Mouse (Mus musculus) lung, embryonic 16.5 days (tissue): Measurements from ENCODE around the gene Pxmp4. TPM values are rescaled to one million over a fixed set of nuclear protein-coding genes. Genes with fewer than 3 reads are reported as not detected.

Source experiments
- ATAC-seq: fragments of 200-750 bp; cut with Nextera tagmentation; 2 replicates; pipeline ENCODE4 v1.8.0; 2017; ENCODE audit warnings: low read depth, mild to moderate bottlenecking, moderate library complexity
- H3K27ac ChIP-seq: fragments of 300-500 bp; sonication (generic); 2 replicates; pipeline ENCODE4 v1.5.1; 2014; ENCODE audit warnings: mild to moderate bottlenecking, control low read depth, low read length
- H3K27me3 ChIP-seq: fragments of 300-500 bp; sonication (generic); 2 replicates; pipeline ENCODE4 v1.6.1; 2014; ENCODE audit warnings: low read depth, low read length, mixed read lengths; ENCODE audit not compliant: control insufficient read depth, insufficient read depth
- H3K36me3 ChIP-seq: fragments of 300-500 bp; sonication (generic); 2 replicates; pipeline ENCODE4 v1.6.1; 2014; ENCODE audit warnings: low read length; ENCODE audit not compliant: control insufficient read depth, insufficient read depth
- H3K4me1 ChIP-seq: fragments of 300-500 bp; sonication (generic); replicated peaks from 2 replicates; pipeline ENCODE4 v1.6.1; 2014; ENCODE audit warnings: low read length, mixed read lengths; ENCODE audit not compliant: control insufficient read depth, insufficient read depth
- H3K4me2 ChIP-seq: fragments of 300-500 bp; sonication (generic); 2 replicates; pipeline ENCODE4 v1.6.1; 2014; ENCODE audit warnings: low read depth, low read length, control low read depth
- H3K4me3 ChIP-seq: fragments of 300-500 bp; sonication (generic); 2 replicates; pipeline ENCODE4 v1.5.1; 2014; ENCODE audit warnings: mild to moderate bottlenecking, low read length, control low read depth
- H3K9ac ChIP-seq: fragments of 300-500 bp; sonication (generic); 2 replicates; pipeline ENCODE4 v1.6.1; 2014; ENCODE audit warnings: low read length, control low read depth
- H3K9me3 ChIP-seq: fragments of 300-500 bp; sonication (generic); 2 replicates; pipeline ENCODE4 v1.6.1; 2016; ENCODE audit warnings: low read length; ENCODE audit not compliant: control insufficient read depth
- WGBS: fragments of 180-500 bp; shearing (Covaris S2); extraction: QIAGEN DNeasy Blood & Tissue Kit; methylation state at CpG from one replicate; pipeline ENCODE4 v1.1.7; 2014; 5-methylcytosine and 5-hydroxymethylcytosine counted together
- polyA plus RNA-seq: library from polyadenylated mRNA; unstranded; fragments of >200 nt; fragmentation: Nextera tagmentation; extraction: Ambion mirVana; gene quantifications from 2 replicates; pipeline ENCODE4 v1.2.1, GENCODE M21; 2015

Gene Pxmp4
- polyA plus RNA-seq, 1 experiment from 2014 or later = 31.4 TPM

DNA sequence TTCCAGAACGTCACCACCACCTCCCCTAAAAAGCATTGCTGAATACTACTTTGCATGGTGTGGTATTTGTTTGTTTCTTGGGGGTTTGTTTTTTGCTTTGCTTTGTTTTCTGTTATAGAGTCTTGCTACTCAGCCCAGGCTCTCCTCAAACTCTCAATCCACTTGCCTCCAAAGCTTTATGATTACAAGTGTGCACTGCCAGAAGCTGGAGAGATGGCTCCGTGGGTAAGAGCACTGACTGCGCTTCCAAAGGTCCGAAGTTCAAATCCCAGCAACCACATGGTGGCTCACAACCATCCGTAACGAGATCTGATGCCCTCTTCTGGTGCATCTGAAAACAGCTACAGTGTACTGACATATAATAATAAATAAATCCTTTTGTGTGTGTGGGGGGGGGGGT, 2.9 kb downstream of the Pxmp4 start:
- WGBS = 62% methylated on average over 6 of the region's 6 CpGs
- no peak overlapping the region for H3K4me2 ChIP-seq

DNA sequence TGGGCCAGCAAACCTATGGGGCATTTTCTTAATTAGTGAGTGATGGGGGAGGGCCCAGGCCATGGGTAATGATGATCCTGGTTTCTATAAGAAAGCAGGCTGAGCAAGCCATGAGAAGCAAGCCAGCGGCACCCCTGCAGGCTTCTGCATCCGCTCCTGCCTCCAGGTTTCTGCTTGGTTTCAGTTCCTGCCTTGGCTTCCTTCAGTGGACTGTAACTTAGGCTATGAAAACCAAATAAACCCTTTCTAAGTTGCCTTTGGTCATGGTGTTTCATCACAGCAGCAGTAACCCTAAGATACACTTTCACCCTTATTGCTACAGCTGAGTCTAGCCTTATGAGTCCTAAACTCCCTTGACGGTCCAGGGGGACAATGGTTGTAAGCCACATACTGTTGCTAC, 6.1 kb downstream of the Pxmp4 start:
- ATAC-seq = no peak
- H3K9ac ChIP-seq = no peak overlapping the region
- no peaks in the 10 kb centered on the region for H3K4me1 ChIP-seq
- H3K27ac ChIP-seq = no peak overlapping the region
- no peak overlapping the region for H3K4me2 ChIP-seq
- no peaks in the 10 kb centered on the region for H3K27me3 ChIP-seq
- WGBS = 85% methylated on average over 3 of the region's 3 CpGs
- no peaks in the 10 kb centered on the region for H3K9me3 ChIP-seq
- H3K4me3 ChIP-seq = no peak overlapping the region
- H3K36me3 ChIP-seq = peaks cover 6% of the 10 kb centered on the region; the same call in 1 of the 2 replicates

More for the DNA sequence above, 2.9 kb downstream of the Pxmp4 start:
- Histone ChIP-seq H3K9me3 (no peaks in the 10 kb centered on the region), H3K9ac (no peak overlapping the region), H3K27ac (no peak overlapping the region), H3K4me3 (no peak overlapping the region), H3K4me1 (peaks cover 6% of the 10 kb centered on the region; the same call in 1 of the 2 replicates), H3K27me3 (no peaks in the 10 kb centered on the region), H3K36me3 (no peaks in the 10 kb centered on the region)
- ATAC-seq = no peak

DNA sequence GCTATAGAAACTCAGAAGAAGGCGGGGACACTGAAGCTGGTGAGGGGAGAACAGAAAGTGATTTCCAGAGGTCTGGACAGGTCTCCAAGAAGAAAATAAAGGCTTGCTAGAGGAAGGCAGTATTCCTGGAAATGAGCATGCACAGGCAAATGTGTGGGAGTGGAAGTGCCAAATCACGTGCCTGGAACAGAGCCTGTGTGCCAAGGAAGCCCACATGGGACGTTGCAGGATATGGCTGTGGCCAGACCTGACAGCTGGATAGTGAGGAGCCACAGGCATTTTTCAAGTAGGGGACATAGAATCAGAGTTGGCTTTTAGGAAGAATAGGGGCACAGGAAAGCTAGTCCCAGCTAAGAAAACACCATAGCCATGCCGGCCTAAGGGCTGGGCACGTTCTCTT, 7.7 kb downstream of the Pxmp4 start:
- ATAC-seq = no peak
- WGBS = 75% methylated on average over 5 of the region's 5 CpGs

DNA sequence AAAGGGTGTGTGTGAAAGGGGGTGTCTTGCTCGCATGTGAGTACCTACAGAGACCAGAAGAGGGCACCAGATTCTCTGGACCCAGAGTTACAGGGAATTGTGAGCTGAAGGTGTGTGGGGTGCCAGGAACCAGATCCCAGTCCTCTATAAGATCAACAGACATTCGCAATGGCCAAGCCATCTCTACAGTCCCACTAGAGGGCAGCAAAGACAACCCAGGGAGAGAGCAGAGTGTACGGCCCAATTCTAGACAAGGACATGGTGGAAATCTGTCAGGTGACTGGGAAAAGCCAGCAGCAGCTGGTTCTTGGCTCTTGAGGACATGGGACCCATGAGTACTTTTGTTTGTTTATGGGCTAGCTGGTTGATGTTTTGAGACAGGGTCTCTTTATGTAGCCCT, 10.5 kb downstream of the Pxmp4 start:
- no peak overlapping the region for H3K27ac ChIP-seq
- H3K27me3 ChIP-seq = no peaks in the 10 kb centered on the region
- WGBS = 71% methylated on average over 3 of the region's 3 CpGs
- peak; percentile 41; the same call in 1 of the 2 replicates for ATAC-seq
- no peaks in the 10 kb centered on the region for H3K4me1 ChIP-seq
- no peak overlapping the region for H3K4me3 ChIP-seq
- no peak overlapping the region for H3K9ac ChIP-seq
- H3K4me2 ChIP-seq = no peak overlapping the region
- peaks cover 6% of the 10 kb centered on the region; the same call in 1 of the 2 replicates for H3K36me3 ChIP-seq
- H3K9me3 ChIP-seq = no peaks in the 10 kb centered on the region

More for the DNA sequence above, 7.7 kb downstream of the Pxmp4 start:
- Histone ChIP-seq H3K4me3 (no peak overlapping the region), H3K27me3 (no peaks in the 10 kb centered on the region), H3K4me1 (no peaks in the 10 kb centered on the region), H3K9ac (no peak overlapping the region), H3K9me3 (no peaks in the 10 kb centered on the region), H3K4me2 (no peak overlapping the region), H3K36me3 (peaks cover 6% of the 10 kb centered on the region; the same call in 1 of the 2 replicates), H3K27ac (no peak overlapping the region)

DNA sequence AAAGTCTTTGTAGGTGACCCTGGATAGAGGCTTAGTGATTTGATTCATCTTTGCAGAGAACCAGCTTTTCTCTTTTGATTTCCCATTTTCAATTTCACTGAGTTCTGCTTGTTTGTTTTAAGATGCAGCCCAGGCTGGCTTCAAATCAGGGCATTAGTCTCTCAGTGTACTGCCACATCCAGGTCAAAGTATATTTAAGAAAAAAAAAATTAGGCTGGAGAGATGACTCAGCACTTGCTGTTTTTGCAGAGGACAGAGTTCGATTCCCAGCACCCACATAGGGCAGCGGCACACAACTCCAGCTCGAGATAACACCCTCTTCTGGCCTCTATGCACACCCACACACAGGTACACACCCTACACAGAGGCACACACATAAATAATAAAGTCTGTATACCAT, 12.3 kb downstream of the Pxmp4 start:
- ATAC-seq = no peak
- Histone ChIP-seq H3K4me1 (no peaks in the 10 kb centered on the region), H3K36me3 (peaks cover 16% of the 10 kb centered on the region), H3K27ac (no peak overlapping the region), H3K27me3 (no peaks in the 10 kb centered on the region), H3K9ac (no peak overlapping the region), H3K9me3 (0 out of 2 replicates have a peak, but pooled peaks cover 4% of the 10 kb centered on the region), H3K4me3 (no peak overlapping the region), H3K4me2 (no peak overlapping the region)
- WGBS = 89% methylated on average over 3 of the region's 3 CpGs

DNA sequence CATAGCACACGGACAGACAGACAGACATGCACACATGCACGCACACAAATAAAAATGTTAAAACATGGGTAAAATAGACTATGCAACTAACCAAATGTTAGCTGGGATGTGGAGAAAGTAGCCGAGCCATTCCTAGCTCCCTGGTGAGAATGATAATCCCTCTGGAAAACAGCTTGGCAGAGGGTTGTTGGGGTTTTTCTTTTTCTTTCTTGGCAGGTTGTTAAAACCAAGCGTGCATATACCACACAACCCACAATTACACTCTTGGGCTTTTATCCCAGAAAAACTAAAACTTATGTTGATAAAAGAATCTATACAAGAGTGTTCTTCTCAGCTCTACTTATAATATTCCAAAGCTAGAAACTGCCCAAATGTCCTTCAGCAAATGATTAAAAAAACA, 14.5 kb downstream of the Pxmp4 start:
- no peak overlapping the region for H3K4me2 ChIP-seq
- ATAC-seq = no peak
- WGBS = 73% methylated on average over 4 of the region's 4 CpGs
- H3K36me3 ChIP-seq = peaks cover 14% of the 10 kb centered on the region
- no peaks in the 10 kb centered on the region for H3K27me3 ChIP-seq
- no peak overlapping the region for H3K4me3 ChIP-seq
- no peak overlapping the region for H3K9ac ChIP-seq
- 0 out of 2 replicates have a peak, but pooled peaks cover 4% of the 10 kb centered on the region for H3K9me3 ChIP-seq
- peaks cover 3% of the 10 kb centered on the region; the same call in 1 of the 2 replicates for H3K4me1 ChIP-seq
- H3K27ac ChIP-seq = no peak overlapping the region

DNA sequence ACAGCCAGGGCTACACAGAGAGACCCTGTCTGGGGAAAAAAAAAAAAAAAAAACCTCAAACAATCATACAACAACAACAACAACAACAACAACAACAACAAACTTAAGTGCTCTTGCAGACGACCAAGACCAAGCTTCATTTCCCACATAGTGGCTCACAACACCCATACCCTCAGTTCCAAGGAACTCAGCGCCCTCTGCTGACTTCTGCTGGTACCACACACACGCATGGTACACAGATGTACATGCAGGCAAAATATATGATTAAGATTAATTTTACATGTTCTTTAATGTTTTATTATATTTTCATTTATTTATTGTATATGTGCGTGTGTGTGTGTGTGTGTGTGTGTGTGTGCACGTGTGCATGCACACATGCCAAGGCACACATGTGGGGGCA, 17.1 kb downstream of the Pxmp4 start:
- Histone ChIP-seq H3K9ac (no peak overlapping the region), H3K27me3 (no peaks in the 10 kb centered on the region), H3K4me2 (no peak overlapping the region), H3K36me3 (peaks cover 10% of the 10 kb centered on the region), H3K27ac (no peak overlapping the region), H3K4me3 (no peak overlapping the region), H3K9me3 (0 out of 2 replicates have a peak, but pooled peaks cover 4% of the 10 kb centered on the region), H3K4me1 (peaks cover 6% of the 10 kb centered on the region; the same call in 1 of the 2 replicates)
- 65% methylated on average over 5 of the region's 5 CpGs for WGBS
- ATAC-seq = no peak

DNA sequence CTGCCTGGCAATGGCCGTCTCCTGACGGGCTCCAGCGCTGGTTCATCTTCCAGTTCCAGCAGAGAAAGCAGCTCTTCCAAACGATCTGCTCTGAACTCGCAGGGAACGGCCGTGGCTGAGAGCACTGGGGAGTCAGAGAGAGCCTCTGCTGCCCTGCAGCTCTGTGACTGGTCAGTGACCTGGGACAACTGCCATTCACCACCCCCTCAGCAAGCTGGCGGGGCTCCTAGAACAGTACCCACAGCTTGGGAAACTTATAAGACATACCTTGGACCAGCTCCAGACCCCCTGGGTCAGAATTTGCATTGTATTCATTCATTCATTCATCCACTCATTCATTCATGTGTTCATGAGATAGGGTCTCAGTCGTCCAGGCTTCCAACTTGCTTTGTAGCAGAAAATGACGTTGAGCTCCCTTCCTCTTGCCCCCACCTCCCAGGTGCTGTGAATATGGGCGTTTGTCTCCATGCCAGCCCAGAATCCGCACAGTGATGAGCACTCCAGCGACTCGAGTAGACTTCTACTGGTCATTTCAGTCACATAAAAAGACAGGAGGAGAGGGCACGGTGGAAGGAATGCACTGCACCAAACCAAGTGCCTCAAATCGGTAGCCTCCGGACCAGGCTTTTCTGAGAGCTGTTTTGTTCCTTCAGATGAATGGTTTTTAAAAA, 18.4 kb downstream of the Pxmp4 start:
- ATAC-seq = no peak
- Histone ChIP-seq H3K27ac (no peak overlapping the region), H3K36me3 (peaks cover 10% of the 10 kb centered on the region), H3K4me2 (no peak overlapping the region), H3K27me3 (no peaks in the 10 kb centered on the region), H3K9ac (no peak overlapping the region), H3K9me3 (0 out of 2 replicates have a peak, but pooled peaks cover 4% of the 10 kb centered on the region), H3K4me1 (peaks cover 6% of the 10 kb centered on the region; the same call in 1 of the 2 replicates), H3K4me3 (no peak overlapping the region)
- 59% methylated on average over 17 of the region's 17 CpGs for WGBS

DNA sequence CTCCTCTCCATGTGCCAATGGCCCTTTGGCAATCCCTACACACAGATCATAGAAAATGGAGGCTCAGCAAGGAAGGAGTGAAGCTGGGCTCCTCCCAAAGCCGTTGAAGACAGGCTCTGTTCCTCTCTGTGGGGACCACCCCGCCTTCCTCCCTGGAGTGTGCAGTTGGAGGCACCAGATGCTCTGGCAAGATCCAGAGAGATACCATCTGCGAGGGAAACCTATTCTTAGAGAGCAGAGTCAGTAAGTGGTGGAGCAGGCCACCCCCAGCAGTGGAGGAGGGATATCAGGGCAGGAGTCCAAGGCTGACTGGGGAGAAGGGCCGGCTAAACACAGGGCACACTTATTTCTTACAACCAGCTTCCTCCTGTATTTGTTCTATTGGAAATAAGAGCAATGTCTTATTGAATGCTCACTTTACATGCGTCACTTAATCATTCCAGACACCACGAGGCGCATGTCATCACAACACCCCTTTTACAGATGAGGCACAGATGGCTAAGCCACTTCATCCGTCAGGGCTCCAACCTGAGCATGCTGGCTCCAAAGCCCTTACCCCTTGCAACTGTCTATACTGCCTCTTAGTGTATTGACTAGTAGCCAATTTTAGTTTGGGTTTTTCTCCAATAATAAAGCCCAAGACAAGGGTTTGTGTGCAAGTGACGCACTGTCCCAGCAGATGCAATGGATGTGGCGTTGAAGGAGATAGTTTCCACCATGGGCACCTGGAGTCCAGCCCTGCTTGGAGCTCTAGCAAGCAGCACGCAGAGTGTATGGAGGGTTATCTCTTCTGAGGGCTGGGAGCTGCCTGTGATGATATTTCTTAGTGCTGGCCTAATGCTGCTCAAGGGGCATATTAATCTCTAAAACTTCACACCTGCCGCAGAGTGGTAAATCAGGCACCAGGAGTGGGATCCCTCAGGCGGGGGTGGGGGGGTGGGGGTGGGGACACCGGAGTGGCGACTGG, 19.3 kb downstream of the Pxmp4 start:
- Histone ChIP-seq H3K9me3 (0 out of 2 replicates have a peak, but pooled peaks cover 4% of the 10 kb centered on the region), H3K36me3 (peaks cover 10% of the 10 kb centered on the region), H3K4me1 (peaks cover 6% of the 10 kb centered on the region; the same call in 1 of the 2 replicates), H3K4me2 (no peak overlapping the region), H3K27ac (peak overlapping the region; percentile 17; the same call in 1 of the 2 replicates), H3K27me3 (no peaks in the 10 kb centered on the region), H3K4me3 (no peak overlapping the region), H3K9ac (no peak overlapping the region)
- peak; percentile 73 for ATAC-seq
- WGBS = 47% methylated on average over 15 of the region's 15 CpGs
